Mouse (Mus musculus): ENCODE data around the gene Plscr5.
"Not testable (repeated sequence)": the region's sequence is repeated elsewhere in the genome, so short reads cannot be mapped to it uniquely, and the experiment has no call there.

- not testable (repeated sequence) for TF ChIP-seq MAX (IDR thresholded peaks at IDR 0.05); CTCF (IDR thresholded peaks at IDR 0.05; ENCODE audit: control insufficient read depth, insufficient read depth, insufficient read length); CEBPB (IDR thresholded peaks at IDR 0.05; ENCODE audit: low read depth); MYOG (IDR thresholded peaks at IDR 0.05; ENCODE audit: control insufficient read depth, extremely low read depth, insufficient read length); MYOD1 (IDR thresholded peaks at IDR 0.05; ENCODE audit: control insufficient read depth, insufficient read length, low read depth)
These were observed at the start of gene Plscr5 for GRCm38 (mm10) chr9:92192636-92193035.

All from C2C12 (cell line).